23 mouse cellular contexts compared by ENCODE assay signal in genomic region chr14:16296816-16297468, GRCm38 (mm10). TPM values are rescaled to one million over a fixed set of nuclear protein-coding genes. Genes with fewer than 3 reads are reported as not detected.
DNase-seq lines count a peak whose midpoint lies in the region; ATAC-seq and TF ChIP-seq lines count a peak whose summit lies in the region.
"Had no signal": no experiment of that assay in that cellular context is flagged by ENCODE, and none has a peak within 500 bp of the region (broad histone marks: within the 10 kb centered on the region; RNA-seq: fewer than 3 reads in every experiment).

No protein-coding gene starts in this region.

- TF ChIP-seq CTCF in left cerebral cortex, adult 2 months (IDR thresholded peaks at IDR 0.05) = no peak

- intact Hi-C loops in left cerebral cortex, adult 2 months (cut with DNase I) = no loop called here
- intact Hi-C loops in left cerebral cortex, postnatal 4 days (cut with DNase I) = no loop called here

- DNase-seq in frontal cortex, postnatal 10 days (ENCODE audit: low spot score in 2 of 2) = no peak
- DNase-seq in left cerebral cortex, adult 2 months (ENCODE audit: extremely low spot score in 1 of 2, low spot score in 2 of 2) = no peak
- no peak for DNase-seq in left cerebral cortex, postnatal 4 days
- DNase-seq in right cerebral cortex, adult 18-20 months = peak; percentile 19
- DNase-seq in right cerebral cortex, postnatal 4 days = no peak
- DNase-seq in thymus, postnatal 0 days (ENCODE audit: low spot score) = no peak
- DNase-seq in heart, adult 8-10 months (ENCODE audit: low spot score) = no peak
- DNase-seq: adrenal gland, adult 8-10 months; cerebellum, adult 11 months; cerebellum, postnatal 25 days; gastrocnemius, postnatal 25 days; kidney, adult 8-10 months; kidney, postnatal 14 days; spleen, adult 18-20 months; thymus, postnatal 4 days had no signal

- peak overlapping the region; percentile 34 for H3K27ac ChIP-seq in left cerebral cortex, adult 2 months
- H3K27ac ChIP-seq: embryonic facial prominence, embryonic 15.5 days; hindbrain, embryonic 10.5 days; liver, embryonic 15.5 days; macrophage; neural tube, embryonic 12.5 days had no signal

- ATAC-seq in frontal cortex, adult (ENCODE audit: low TSS enrichment) = peak; percentile 87
- ATAC-seq: CD4-positive, CD25-positive, alpha-beta regulatory T cell, adult 4 months; Patski had no signal

- no peak overlapping the region for H3K4me3 ChIP-seq in left cerebral cortex, adult 2 months
- H3K4me3 ChIP-seq: embryonic facial prominence, embryonic 15.5 days; hindbrain, embryonic 10.5 days; liver, embryonic 15.5 days; neural tube, embryonic 12.5 days had no signal

RNA-seq across cellular contexts. Expression of gene Oxsm, which starts 47.3 kb away (rescaled TPM):
- total RNA-seq in left cerebral cortex, adult 2 months (2021) = 10 to 100 TPM; 10.1 to 10.4 TPM
- total RNA-seq in left cerebral cortex, postnatal 4 days (2021) = 10 to 100 TPM; 10.3 to 11.0 TPM
- 2.2 and 3.0 TPM in 2 replicates for polyA plus RNA-seq in thymus, postnatal 0 days (2015; fragmentation: Nextera tagmentation; extraction: Ambion mirVana)
- total RNA-seq in heart, adult 8-10 months (2022) = 10 to 100 TPM; 21.5 to 28.4 (median 24.1) TPM

RNA-seq across cellular contexts. Expression of gene Ngly1, which starts 47.9 kb away (rescaled TPM):
- total RNA-seq in left cerebral cortex, adult 2 months (2021) = 10 to 100 TPM; 26.9 to 28.8 TPM
- 10 to 100 TPM; 27.3 to 32.1 TPM for total RNA-seq in left cerebral cortex, postnatal 4 days (2021)
- 63.6 and 67.6 TPM in 2 replicates for polyA plus RNA-seq in thymus, postnatal 0 days (2015; fragmentation: Nextera tagmentation; extraction: Ambion mirVana)
- total RNA-seq in heart, adult 8-10 months (2022) = 10 to 100 TPM; 29.5 to 33.9 (median 31.9) TPM
